Mouse (Mus musculus): ENCODE data around the gene Des. TPM values are rescaled to one million over a fixed set of nuclear protein-coding genes. Genes with fewer than 3 reads are reported as not detected.

Gene Des
- total and polyA plus RNA-seq, 2 experiments from 2014 or later: 1.4 to 1.9 TPM

DNA sequence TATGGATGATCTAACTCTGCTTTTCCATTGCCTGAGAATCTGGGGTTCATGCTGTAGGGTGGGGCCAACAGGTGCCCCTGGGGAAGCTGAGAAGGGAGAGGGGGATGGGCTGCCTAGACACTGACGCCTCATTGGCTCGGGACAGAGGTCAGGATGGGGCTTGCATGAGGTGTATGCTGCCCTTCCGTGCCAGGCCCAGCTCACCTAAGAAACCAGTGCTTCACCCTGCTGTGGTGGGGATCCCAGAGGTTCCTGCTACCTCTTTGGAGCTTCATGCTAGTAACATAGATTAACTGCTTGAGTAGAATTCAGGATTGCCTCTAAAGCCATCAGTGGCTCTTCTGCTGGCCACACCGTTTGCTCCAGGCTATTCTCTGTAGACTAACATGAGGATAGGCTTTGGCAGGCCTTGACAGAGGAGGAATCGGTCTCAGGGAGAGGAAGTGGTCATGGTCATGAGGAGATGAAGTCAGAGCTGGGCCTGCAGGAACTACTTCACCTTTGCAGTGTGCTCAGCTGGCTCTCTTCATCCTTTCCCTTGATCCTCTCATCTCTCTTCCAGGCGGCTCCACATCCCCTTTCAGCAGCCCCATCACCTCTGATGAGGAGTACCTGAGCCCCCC lies 40.5 kb downstream of the Des start:
- TF ChIP-seq CTCF (IDR thresholded peaks at IDR 0.05): no peak
- Histone ChIP-seq H3K27ac (ENCODE audit: low read depth, low read length) (no peak overlapping the region; the same call in 1 of the 2 replicates), H3K4me2 (ENCODE audit: low read depth, low read length, poor library complexity, severe bottlenecking) (no peak overlapping the region), H3K4me1 (ENCODE audit: insufficient read depth, low read length) (0 out of 2 replicates have a peak, but pooled peaks cover 7% of the 10 kb centered on the region), H3K4me3 (ENCODE audit: low read depth, low read length) (no peak overlapping the region), H3K9ac (replicated peaks; ENCODE audit: low read length, poor library complexity, severe bottlenecking) (no peak overlapping the region), H3K36me3 (ENCODE audit: insufficient read depth, low read length) (peaks cover 43% of the 10 kb centered on the region), H3K27me3 (ENCODE audit: insufficient read depth, low read length) (no peaks in the 10 kb centered on the region; the same call in 1 of the 2 replicates), H3K9me3 (ENCODE audit: low read length) (no peaks in the 10 kb centered on the region)
- DNase-seq (ENCODE audit: low spot score): no peak
- ATAC-seq (ENCODE audit: low FRiP score): no peak
- 47% methylated on average over 6 of the region's 6 CpGs for WGBS

DNA sequence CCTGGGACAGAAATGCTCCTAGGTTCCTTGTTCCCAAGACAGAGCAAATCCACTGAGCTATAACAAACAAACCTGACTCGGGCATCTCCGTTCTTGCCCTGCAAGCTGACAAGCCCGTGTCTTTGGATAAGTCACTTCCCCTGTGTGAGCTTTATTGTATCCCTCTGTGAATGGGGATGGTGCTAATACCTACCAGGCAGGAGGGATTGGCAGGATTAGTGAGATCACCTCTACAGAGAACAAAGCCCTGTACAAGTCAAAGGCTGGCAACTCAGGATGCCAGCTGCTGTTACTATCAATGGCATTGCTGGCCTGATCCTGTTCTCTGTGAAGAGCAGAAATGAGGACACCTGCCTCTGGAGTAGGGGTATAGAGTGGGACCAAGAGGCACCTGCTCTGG lies 45.4 kb downstream of the Des start:
- 37% methylated on average over 3 of the region's 3 CpGs for WGBS
- no peak overlapping the region for H3K4me2 ChIP-seq (ENCODE audit: low read depth, low read length, poor library complexity, severe bottlenecking)
- ATAC-seq (ENCODE audit: low FRiP score): no peak

GRCm38 (mm10) chr1:75406173-75406572 lies 46.0 kb downstream of the Des start:
- Histone ChIP-seq H3K27me3 (ENCODE audit: insufficient read depth, low read length) (no peaks in the 10 kb centered on the region; the same call in 1 of the 2 replicates), H3K4me2 (ENCODE audit: low read depth, low read length, poor library complexity, severe bottlenecking) (no peak overlapping the region), H3K4me3 (ENCODE audit: low read depth, low read length) (no peak overlapping the region), H3K27ac (ENCODE audit: low read depth, low read length) (no peak overlapping the region), H3K9me3 (ENCODE audit: low read length) (no peaks in the 10 kb centered on the region), H3K9ac (replicated peaks; ENCODE audit: low read length, poor library complexity, severe bottlenecking) (no peak overlapping the region), H3K36me3 (ENCODE audit: insufficient read depth, low read length) (peaks cover 61% of the 10 kb centered on the region), H3K4me1 (ENCODE audit: insufficient read depth, low read length) (no peaks in the 10 kb centered on the region)
- WGBS: 91% methylated on average over 15 of the region's 15 CpGs
- no peak for TF ChIP-seq CTCF (IDR thresholded peaks at IDR 0.05)
- DNase-seq (ENCODE audit: low spot score): no peak
- ATAC-seq (ENCODE audit: low FRiP score): no peak

More for the DNA sequence above, 45.4 kb downstream of the Des start:
- peaks cover 60% of the 10 kb centered on the region for H3K36me3 ChIP-seq (ENCODE audit: insufficient read depth, low read length)
- H3K27me3 ChIP-seq (ENCODE audit: insufficient read depth, low read length): no peaks in the 10 kb centered on the region; the same call in 1 of the 2 replicates
- no peak overlapping the region for H3K9ac ChIP-seq (replicated peaks; ENCODE audit: low read length, poor library complexity, severe bottlenecking)
- no peak overlapping the region for H3K27ac ChIP-seq (ENCODE audit: low read depth, low read length)
- no peak for TF ChIP-seq CTCF (IDR thresholded peaks at IDR 0.05)
- no peak overlapping the region for H3K4me3 ChIP-seq (ENCODE audit: low read depth, low read length)
- no peaks in the 10 kb centered on the region for H3K9me3 ChIP-seq (ENCODE audit: low read length)
- no peaks in the 10 kb centered on the region for H3K4me1 ChIP-seq (ENCODE audit: insufficient read depth, low read length)
- no peak for DNase-seq (ENCODE audit: low spot score)

DNA sequence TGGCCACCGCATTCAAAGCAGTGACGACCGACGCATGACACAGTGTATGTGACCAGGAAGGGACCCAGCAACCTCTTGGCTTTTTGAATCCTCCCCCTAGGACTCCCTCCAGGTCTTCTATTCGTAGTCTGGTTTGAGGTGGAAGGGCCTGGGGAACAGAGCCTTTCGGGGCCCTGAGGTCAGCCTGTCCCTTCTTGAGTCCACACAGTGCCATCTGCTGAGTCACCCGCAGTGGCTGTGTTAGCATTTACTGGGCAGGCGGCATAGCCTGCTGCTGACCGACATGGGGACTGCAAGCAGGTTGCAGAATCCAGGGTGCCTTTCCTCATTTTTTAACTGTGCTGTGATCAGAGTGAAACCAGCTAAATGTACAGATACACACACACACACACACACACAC lies 46.9 kb downstream of the Des start:
- H3K4me3 ChIP-seq (ENCODE audit: low read depth, low read length): no peak overlapping the region
- H3K27ac ChIP-seq (ENCODE audit: low read depth, low read length): no peak overlapping the region
- H3K4me1 ChIP-seq (ENCODE audit: insufficient read depth, low read length): no peaks in the 10 kb centered on the region
- H3K9ac ChIP-seq (replicated peaks; ENCODE audit: low read length, poor library complexity, severe bottlenecking): no peak overlapping the region
- DNase-seq (ENCODE audit: low spot score): no peak
- peaks cover 57% of the 10 kb centered on the region for H3K36me3 ChIP-seq (ENCODE audit: insufficient read depth, low read length)
- H3K27me3 ChIP-seq (ENCODE audit: insufficient read depth, low read length): no peaks in the 10 kb centered on the region; the same call in 1 of the 2 replicates
- 91% methylated on average over 9 of the region's 9 CpGs for WGBS
- H3K9me3 ChIP-seq (ENCODE audit: low read length): no peaks in the 10 kb centered on the region
- no peak for ATAC-seq (ENCODE audit: low FRiP score)
- TF ChIP-seq CTCF (IDR thresholded peaks at IDR 0.05): no peak
- H3K4me2 ChIP-seq (ENCODE audit: low read depth, low read length, poor library complexity, severe bottlenecking): no peak overlapping the region

DNA sequence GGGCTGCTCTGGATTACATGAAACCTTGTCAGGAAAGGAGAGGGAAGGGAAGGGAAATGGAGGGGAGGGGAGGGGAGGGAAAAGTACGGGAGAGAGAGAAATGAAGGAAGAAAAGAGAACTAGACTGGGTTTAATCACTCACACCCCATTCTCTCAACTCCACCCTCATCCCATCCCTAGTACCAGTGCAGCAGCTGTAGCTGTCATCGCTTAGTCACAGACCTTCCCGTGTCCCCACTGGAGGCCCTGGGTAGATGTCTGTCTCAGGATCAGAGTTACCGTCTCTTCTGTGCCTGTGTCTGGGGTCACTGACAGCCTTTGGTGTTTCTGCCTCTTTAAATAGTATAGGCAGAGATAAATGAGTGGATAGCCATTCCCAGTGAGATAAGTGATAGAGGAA lies 48.1 kb downstream of the Des start:
- TF ChIP-seq CTCF (IDR thresholded peaks at IDR 0.05): no peak
- 91% methylated on average over 4 of the region's 4 CpGs for WGBS
- no peaks in the 10 kb centered on the region for H3K9me3 ChIP-seq (ENCODE audit: low read length)
- H3K4me2 ChIP-seq (ENCODE audit: low read depth, low read length, poor library complexity, severe bottlenecking): no peak overlapping the region
- no peak overlapping the region for H3K27ac ChIP-seq (ENCODE audit: low read depth, low read length)
- ATAC-seq (ENCODE audit: low FRiP score) (no peak), DNase-seq (ENCODE audit: low spot score) (no peak)
- no peaks in the 10 kb centered on the region for H3K4me1 ChIP-seq (ENCODE audit: insufficient read depth, low read length)
- no peaks in the 10 kb centered on the region; the same call in 1 of the 2 replicates for H3K27me3 ChIP-seq (ENCODE audit: insufficient read depth, low read length)
- H3K9ac ChIP-seq (replicated peaks; ENCODE audit: low read length, poor library complexity, severe bottlenecking): no peak overlapping the region
- H3K36me3 ChIP-seq (ENCODE audit: insufficient read depth, low read length): peaks cover 45% of the 10 kb centered on the region
- no peak overlapping the region for H3K4me3 ChIP-seq (ENCODE audit: low read depth, low read length)

GRCm38 (mm10) chr1:75409950-75410349 lies 49.8 kb downstream of the Des start:
- Histone ChIP-seq H3K27me3 (ENCODE audit: insufficient read depth, low read length) (no peaks in the 10 kb centered on the region; the same call in 1 of the 2 replicates), H3K9me3 (ENCODE audit: low read length) (no peaks in the 10 kb centered on the region), H3K4me1 (ENCODE audit: insufficient read depth, low read length) (no peaks in the 10 kb centered on the region), H3K4me3 (ENCODE audit: low read depth, low read length) (no peak overlapping the region), H3K36me3 (ENCODE audit: insufficient read depth, low read length) (peaks cover 35% of the 10 kb centered on the region), H3K4me2 (ENCODE audit: low read depth, low read length, poor library complexity, severe bottlenecking) (no peak overlapping the region), H3K9ac (replicated peaks; ENCODE audit: low read length, poor library complexity, severe bottlenecking) (no peak overlapping the region), H3K27ac (ENCODE audit: low read depth, low read length) (no peak overlapping the region)
- DNase-seq (ENCODE audit: low spot score) (no peak), ATAC-seq (ENCODE audit: low FRiP score) (no peak)
- WGBS: 91% methylated on average over 7 of the region's 7 CpGs
- TF ChIP-seq CTCF (IDR thresholded peaks at IDR 0.05): no peak
